Mouse (Mus musculus): ENCODE results near the gene Kif5a.
A peak's percentile ranks its signal among the peaks of the same experiment; 100 is the strongest.

The Kif5a gene

GRCm38 (mm10) chr10:127264336-127264735 is 1.2 kb upstream of the Kif5a start:
- no peak for DNase-seq

- no peak for DNase-seq
Measured at GRCm38 (mm10) chr10:127263631-127264030, 483 bp upstream of the Kif5a start.

GRCm38 (mm10) chr10:127261706-127262547 is 1.2 kb downstream of the Kif5a start:
- no peak for DNase-seq

- no peak for DNase-seq
Measured at GRCm38 (mm10) chr10:127258489-127258888, 4.7 kb downstream of the Kif5a start.

GRCm38 (mm10) chr10:127257790-127258189 is 5.4 kb downstream of the Kif5a start:
- no peak for DNase-seq

- DNase-seq = no peak
Measured at GRCm38 (mm10) chr10:127255625-127256345, 7.4 kb downstream of the Kif5a start.

GRCm38 (mm10) chr10:127250810-127251209 is 12.3 kb downstream of the Kif5a start:
- no peak for DNase-seq

- no peak for DNase-seq
Measured at GRCm38 (mm10) chr10:127238241-127238824, 24.8 kb downstream of the Kif5a start.

GRCm38 (mm10) chr10:127236541-127236940 is 26.6 kb downstream of the Kif5a start:
- no peak for DNase-seq

- DNase-seq = no peak
Measured at GRCm38 (mm10) chr10:127233141-127233540, 30.0 kb downstream of the Kif5a start.

- no peak for DNase-seq
Measured at GRCm38 (mm10) chr10:127231741-127232140, 31.4 kb downstream of the Kif5a start.

GRCm38 (mm10) chr10:127230693-127231092 is 32.5 kb downstream of the Kif5a start:
- no peak for DNase-seq

GRCm38 (mm10) chr10:127228897-127229296 is 34.3 kb downstream of the Kif5a start:
- peak; percentile 52 for DNase-seq

- DNase-seq = no peak
Measured at GRCm38 (mm10) chr10:127227163-127227562, 36.0 kb downstream of the Kif5a start.

- no peak for DNase-seq
Measured at GRCm38 (mm10) chr10:127226318-127226895, 36.7 kb downstream of the Kif5a start.

- DNase-seq = no peak
Measured at GRCm38 (mm10) chr10:127225732-127226131, 37.4 kb downstream of the Kif5a start.

GRCm38 (mm10) chr10:127225213-127225612 is 37.9 kb downstream of the Kif5a start:
- DNase-seq = no peak

- no peak for DNase-seq
Measured at GRCm38 (mm10) chr10:127218339-127218738, 44.8 kb downstream of the Kif5a start.

GRCm38 (mm10) chr10:127217177-127217576 is 46.0 kb downstream of the Kif5a start:
- no peak for DNase-seq

GRCm38 (mm10) chr10:127216456-127216855 is 46.7 kb downstream of the Kif5a start:
- DNase-seq = no peak

GRCm38 (mm10) chr10:127214422-127214803 is 48.7 kb downstream of the Kif5a start:
- no peak for DNase-seq

- DNase-seq = no peak
Measured at GRCm38 (mm10) chr10:127213704-127214421, 49.3 kb downstream of the Kif5a start.

GRCm38 (mm10) chr10:127213272-127213671 is 49.9 kb downstream of the Kif5a start:
- DNase-seq = no peak

All from cerebellum, adult 11 months (tissue).